Mouse (Mus musculus) CD4-positive, CD25-positive, alpha-beta regulatory T cell, adult 2 months (primary cell): ENCODE measurements around the gene Adcy2.

Source experiments
- DNase-seq: peaks from one replicate; pipeline ENCODE4 v3.0.0-alpha.2; 2012; ENCODE audit warnings: low read depth, low spot score

Adcy2 gene

GRCm38 (mm10) chr13:68961580-68961979, 37.8 kb downstream of the Adcy2 start:
- DNase-seq: no peak

DNA sequence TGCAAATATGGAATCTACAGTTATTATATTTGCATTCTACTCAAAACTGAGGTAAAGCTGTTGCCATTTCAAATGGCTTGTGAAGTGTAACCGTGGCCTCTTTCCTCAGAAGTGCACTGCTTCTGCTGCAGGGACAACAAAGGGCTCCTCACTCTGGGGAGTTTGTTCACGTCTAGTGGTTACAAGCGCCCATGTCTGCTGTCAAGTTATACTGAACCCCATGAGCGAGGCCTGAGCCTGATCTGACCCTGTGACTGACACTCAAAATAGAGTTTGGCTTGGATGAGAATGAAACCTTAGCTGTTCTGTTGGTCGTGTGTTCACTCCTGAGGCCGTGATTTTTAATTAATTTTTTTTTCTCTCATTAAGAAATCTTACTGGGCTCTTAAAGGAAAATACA, 38.8 kb downstream of the Adcy2 start:
- DNase-seq: no peak

- no peak for DNase-seq
Measured at GRCm38 (mm10) chr13:68959406-68959805, 39.9 kb downstream of the Adcy2 start.

- no peak for DNase-seq
Measured at GRCm38 (mm10) chr13:68942735-68943134, 56.6 kb downstream of the Adcy2 start.

DNA sequence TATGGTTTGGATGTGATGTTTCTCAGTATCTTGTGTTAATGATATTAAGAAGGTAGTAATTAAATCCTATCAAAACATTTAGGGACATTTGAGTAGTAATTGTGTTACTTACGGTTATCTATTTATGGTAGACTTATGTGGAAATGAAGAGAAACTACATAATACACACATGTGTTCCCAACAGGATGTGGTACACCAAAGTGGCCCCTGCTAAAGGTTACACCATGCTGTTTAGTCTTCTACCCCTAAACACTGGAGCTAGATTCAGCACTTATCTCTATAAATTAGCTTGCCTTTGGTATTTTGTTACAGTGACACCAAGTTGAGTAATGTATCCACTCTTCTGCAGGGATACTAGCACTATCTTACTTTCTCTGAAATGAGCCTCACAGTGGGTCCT, 57.9 kb downstream of the Adcy2 start:
- no peak for DNase-seq

DNA sequence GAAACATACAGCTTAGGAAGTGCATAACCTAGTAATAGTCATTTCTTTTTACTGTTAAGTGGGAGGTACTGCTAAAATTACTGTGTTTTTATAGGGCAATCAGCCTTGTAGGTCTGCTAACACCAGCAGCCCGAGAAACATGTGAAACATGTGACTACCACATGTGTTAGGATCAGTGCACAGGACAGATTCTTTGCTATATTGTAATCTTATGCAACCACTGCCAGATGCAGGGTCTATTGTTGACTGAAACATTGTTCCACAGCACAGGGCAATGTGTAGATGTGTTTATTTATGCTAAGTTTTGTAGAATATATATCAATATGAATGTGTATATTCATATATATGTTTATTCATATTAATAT, 67.1 kb downstream of the Adcy2 start:
- no peak for DNase-seq

DNA sequence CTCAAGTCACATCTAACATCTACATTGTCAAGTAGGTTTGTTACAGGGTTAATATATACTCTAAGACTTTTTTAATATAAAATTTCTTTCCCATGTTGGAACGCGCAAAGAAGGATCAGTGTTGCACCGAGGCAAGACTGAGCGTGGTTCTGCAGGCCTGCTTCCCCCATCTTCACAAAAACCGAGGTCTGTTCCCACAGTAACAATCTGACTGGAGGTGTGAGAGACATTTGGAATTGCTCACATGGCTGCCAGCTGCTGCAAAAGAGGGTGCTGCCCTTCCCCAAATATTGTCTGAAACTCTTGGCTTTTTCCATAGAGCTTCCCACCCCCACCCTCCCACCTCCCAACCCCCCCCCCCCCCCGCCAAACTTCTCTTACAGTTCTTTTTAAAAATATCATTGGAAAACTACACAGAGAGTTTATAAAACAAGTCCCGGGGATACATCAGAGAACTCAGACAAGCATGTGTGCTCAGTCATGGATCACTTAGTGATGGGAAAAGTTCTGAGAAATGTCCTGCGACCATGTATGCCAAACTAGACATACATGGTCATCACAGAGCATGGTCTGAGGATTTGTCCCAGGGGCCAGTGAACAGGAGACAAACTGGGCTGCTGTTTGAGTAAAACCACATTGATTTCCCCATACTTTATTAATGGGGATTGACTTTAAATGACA, 67.6 kb downstream of the Adcy2 start:
- DNase-seq: no peak

GRCm38 (mm10) chr13:68928469-68928868, 70.9 kb downstream of the Adcy2 start:
- peak; percentile 7 for DNase-seq

- no peak for DNase-seq
Measured at GRCm38 (mm10) chr13:68913666-68914288, 85.6 kb downstream of the Adcy2 start.

DNA sequence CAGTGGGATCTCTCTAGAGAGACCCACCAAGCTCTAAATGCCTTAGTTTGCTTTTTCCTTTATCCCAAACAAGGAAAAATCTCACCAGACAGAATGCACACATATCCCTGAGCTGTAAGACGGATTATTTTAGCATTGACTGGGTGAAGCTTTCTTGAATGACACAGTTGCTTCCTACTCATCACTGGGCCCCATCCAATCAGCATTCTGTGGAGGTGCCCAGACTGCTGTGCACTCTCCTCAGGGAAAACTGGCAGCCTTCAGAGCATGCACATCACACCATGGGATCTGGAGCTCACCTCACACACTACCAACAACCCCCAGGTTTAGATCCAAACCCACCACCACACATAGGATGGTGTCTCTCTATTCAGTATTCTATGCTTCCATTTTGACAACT, 92.7 kb downstream of the Adcy2 start:
- DNase-seq: no peak

GRCm38 (mm10) chr13:68902708-68903107, 96.6 kb downstream of the Adcy2 start:
- no peak for DNase-seq

DNA sequence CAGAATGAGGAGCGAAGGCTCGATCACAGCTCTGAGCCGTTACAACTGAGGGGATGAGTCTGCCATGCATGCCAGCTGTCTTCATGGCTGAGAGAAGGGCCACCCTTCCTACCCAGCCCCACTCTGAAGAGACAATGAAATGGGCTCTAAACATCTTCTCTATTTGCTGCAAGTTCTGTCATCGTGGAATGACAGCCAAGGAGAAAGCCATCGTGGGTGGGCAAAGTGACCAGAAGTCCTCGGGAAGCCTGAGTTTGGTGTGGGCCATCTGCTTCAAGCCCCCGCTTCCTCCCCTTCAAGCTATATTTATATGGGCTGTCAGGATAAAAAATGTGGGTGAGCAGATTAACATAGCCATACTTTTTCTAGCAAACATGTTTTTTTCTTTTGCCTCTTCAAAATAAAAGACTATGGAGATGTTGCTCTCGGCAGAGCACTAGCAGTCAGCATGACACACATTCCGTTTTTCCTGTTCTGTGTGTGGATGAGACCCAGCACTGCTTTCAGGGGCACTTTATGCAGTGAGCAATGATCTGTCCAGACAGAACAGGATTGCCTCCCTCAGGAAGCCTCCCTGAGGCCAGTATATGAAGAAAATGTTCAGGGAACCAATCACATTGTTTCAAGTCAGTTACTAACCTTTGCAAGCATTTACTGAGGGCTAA, 109.3 kb downstream of the Adcy2 start:
- no peak for DNase-seq

DNA sequence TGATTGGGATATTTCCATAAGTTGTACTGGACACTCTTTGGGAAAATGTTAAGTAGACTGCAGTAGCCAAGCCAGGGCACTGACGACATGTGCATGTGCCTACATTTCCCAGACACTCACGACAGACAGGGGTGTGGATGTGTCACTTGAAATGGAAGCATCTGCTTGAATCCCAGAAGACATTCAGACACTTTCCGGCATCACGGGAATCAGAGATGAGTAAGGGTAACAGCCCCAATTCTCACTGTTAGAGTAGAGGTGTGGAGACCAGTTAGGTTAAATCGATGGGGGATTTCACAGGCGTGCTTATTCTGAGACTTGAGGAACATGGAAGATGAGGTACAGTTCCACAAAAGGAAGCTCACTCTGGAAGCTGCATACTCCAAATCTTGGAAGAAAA, 130.6 kb downstream of the Adcy2 start:
- DNase-seq: no peak

- no peak for DNase-seq
Measured at GRCm38 (mm10) chr13:68867940-68868655, 131.2 kb downstream of the Adcy2 start.

- DNase-seq: no peak
Measured at GRCm38 (mm10) chr13:68860036-68860435, 139.3 kb downstream of the Adcy2 start.

DNA sequence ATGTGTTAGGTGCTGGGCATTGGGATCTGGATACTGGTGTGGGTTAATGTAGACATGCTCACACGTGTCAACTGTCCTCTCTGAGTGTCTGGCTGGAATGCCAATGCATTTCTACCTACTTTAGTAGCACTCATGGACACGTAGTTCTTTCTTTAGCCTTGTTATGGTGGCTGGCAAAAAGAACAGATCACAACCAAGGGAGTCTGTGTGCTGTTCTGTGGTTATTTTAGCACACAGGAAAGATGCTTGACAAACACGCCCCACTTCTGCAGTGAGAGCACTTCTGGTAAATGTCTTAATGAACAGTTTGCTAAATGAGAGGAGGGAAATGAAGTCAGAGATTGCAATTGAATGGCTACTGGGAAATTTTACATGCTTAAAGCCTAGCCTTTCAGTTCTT, 151.1 kb downstream of the Adcy2 start:
- DNase-seq: no peak

- DNase-seq: no peak
Measured at GRCm38 (mm10) chr13:68839517-68839916, 159.8 kb downstream of the Adcy2 start.

GRCm38 (mm10) chr13:68836183-68836582, 163.2 kb downstream of the Adcy2 start:
- DNase-seq: no peak

GRCm38 (mm10) chr13:68835424-68836045, 163.8 kb downstream of the Adcy2 start:
- no peak for DNase-seq

DNA sequence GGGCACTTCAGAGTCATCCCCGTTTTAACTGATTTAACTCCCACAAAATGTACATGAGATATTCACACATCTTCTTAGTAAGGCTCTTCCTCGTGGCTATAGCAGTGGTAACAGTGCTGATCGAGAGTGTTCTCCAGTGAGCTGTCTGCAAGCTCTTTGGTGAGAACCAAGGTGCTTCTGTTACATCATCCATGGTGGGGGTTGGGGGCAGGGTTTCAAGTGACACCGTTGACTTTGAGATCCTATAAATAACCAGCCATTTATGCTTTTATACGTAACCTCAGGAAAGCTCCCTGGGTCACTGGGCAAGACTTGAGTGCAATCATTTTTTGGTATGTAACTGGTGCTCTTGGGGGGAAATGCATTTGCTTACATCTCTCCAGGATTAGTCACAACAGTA, 167.2 kb downstream of the Adcy2 start:
- DNase-seq: no peak

- DNase-seq: no peak
Measured at GRCm38 (mm10) chr13:68830030-68830759, 169.1 kb downstream of the Adcy2 start.
